Mouse (Mus musculus): ENCODE measurements around the gene Cox10.

GRCm38 (mm10) chr11:64059305-64059704, 20.0 kb downstream of the Cox10 start:
- TF ChIP-seq GATA1 (IDR thresholded peaks at IDR 0.05; ENCODE audit: borderline replicate concordance, low read length): no peak
- TF ChIP-seq FLI1 (IDR thresholded peaks at IDR 0.05; ENCODE audit: low read length): no peak

Data from megakaryocyte, embryonic 14.5 days (primary cell).